Mouse (Mus musculus) lung, postnatal 0 days (tissue): Measurements from ENCODE around the gene Adora3.

Experiments used
- CTCF ChIP-seq: IDR thresholded peaks from 2 replicates; pipeline ENCODE4 v1.5.1; 2016; ENCODE audit warnings: antibody characterized with exemption, mild to moderate bottlenecking
- EP300 ChIP-seq: IDR thresholded peaks from 2 replicates; pipeline ENCODE4 v1.6.1; 2016; ENCODE audit warnings: antibody characterized with exemption, mild to moderate bottlenecking, control low read depth

- TF ChIP-seq CTCF (no peak), EP300 (no peak)
Observed at GRCm38 (mm10) chr3:105900716-105901115, 30.1 kb downstream of the Adora3 start.
